Mouse (Mus musculus) brain, embryonic 14.5 days (tissue): ENCODE results near the gene 1700018F24Rik.

ENCODE experiments used
- CTCF ChIP-seq: fragments of 200-500 bp; IDR thresholded peaks from 2 replicates; pipeline ENCODE4 v1.5.1; 2012; ENCODE audit warnings: inconsistent platforms, mild to moderate bottlenecking, moderate library complexity, borderline replicate concordance; ENCODE audit not compliant: insufficient read depth, insufficient read length; ENCODE audit errors: extremely low read depth
- POLR2A ChIP-seq: fragments of 200-500 bp; IDR thresholded peaks from 2 replicates; pipeline ENCODE4 v1.6.1; 2012; ENCODE audit warnings: mild to moderate bottlenecking, inconsistent platforms, borderline replicate concordance; ENCODE audit not compliant: poor library complexity, insufficient read depth, insufficient read length, severe bottlenecking; ENCODE audit errors: extremely low read depth

DNA sequence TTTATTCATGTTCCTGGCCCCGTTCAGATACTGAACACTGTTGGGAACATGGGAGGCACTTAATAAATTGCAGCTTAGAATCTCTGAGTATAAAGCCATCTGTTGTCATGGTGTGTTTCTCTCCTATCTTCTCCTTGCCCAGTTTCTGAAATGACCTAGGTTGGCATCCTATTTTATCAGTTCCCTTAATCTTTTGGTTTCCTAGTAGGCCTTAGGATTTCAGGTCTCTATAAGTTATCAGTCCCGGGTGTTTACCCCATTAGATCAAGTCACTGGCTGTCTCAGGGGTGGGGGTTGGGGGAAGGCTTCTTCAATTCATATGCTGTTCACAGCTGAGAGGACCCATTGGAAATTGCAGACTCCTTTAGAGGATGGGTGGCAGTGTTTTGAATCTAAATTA, 42.0 kb downstream of the 1700018F24Rik start:
- TF ChIP-seq CTCF (no peak), POLR2A (no peak)
